Mouse (Mus musculus): ENCODE results near the gene Bcl11a. TPM values are rescaled to one million over a fixed set of nuclear protein-coding genes. Genes with fewer than 3 reads are reported as not detected.

Bcl11a gene
- polyA plus RNA-seq, 1 experiment from 2014 or later = 10.3 TPM

GRCm38 (mm10) chr11:24108974-24109373 is 31.1 kb downstream of the Bcl11a start:
- H3K4me1 ChIP-seq (ENCODE audit: insufficient read depth) = peaks cover 4% of the 10 kb centered on the region; the same call in 1 of the 2 replicates
- H3K4me3 ChIP-seq (ENCODE audit: low read depth, low read length) = no peak overlapping the region
- no peak for TF ChIP-seq CTCF (IDR thresholded peaks at IDR 0.05; ENCODE audit: low read depth)
- TF ChIP-seq EP300 (IDR thresholded peaks at IDR 0.05; ENCODE audit: low read depth) = no peak
- DNase-seq (no peak), ATAC-seq (no peak)
- no peaks in the 10 kb centered on the region for H3K36me3 ChIP-seq (replicated peaks; ENCODE audit: insufficient read depth, low read length)
- H3K9ac ChIP-seq (replicated peaks) = no peak overlapping the region
- H3K4me2 ChIP-seq (ENCODE audit: low read depth, low read length) = no peak overlapping the region
- H3K27me3 ChIP-seq (ENCODE audit: insufficient read depth, low read length) = no peaks in the 10 kb centered on the region
- no peak overlapping the region for H3K27ac ChIP-seq (ENCODE audit: low read depth)
- WGBS (ENCODE audit: insufficient replicate concordance) = 59% methylated on average over 3 of the region's 3 CpGs
- H3K9me3 ChIP-seq (ENCODE audit: low read length) = no peaks in the 10 kb centered on the region

GRCm38 (mm10) chr11:24109388-24109787 is 31.5 kb downstream of the Bcl11a start:
- ATAC-seq (no peak), DNase-seq (no peak)
- Histone ChIP-seq H3K4me1 (ENCODE audit: insufficient read depth) (peaks cover 4% of the 10 kb centered on the region; the same call in 1 of the 2 replicates), H3K4me2 (ENCODE audit: low read depth, low read length) (no peak overlapping the region), H3K9ac (replicated peaks) (no peak overlapping the region), H3K36me3 (replicated peaks; ENCODE audit: insufficient read depth, low read length) (no peaks in the 10 kb centered on the region), H3K9me3 (ENCODE audit: low read length) (no peaks in the 10 kb centered on the region), H3K27me3 (ENCODE audit: insufficient read depth, low read length) (no peaks in the 10 kb centered on the region), H3K27ac (ENCODE audit: low read depth) (no peak overlapping the region), H3K4me3 (ENCODE audit: low read depth, low read length) (no peak overlapping the region)
- TF ChIP-seq CTCF (IDR thresholded peaks at IDR 0.05; ENCODE audit: low read depth) (no peak), EP300 (IDR thresholded peaks at IDR 0.05; ENCODE audit: low read depth) (no peak)
- 56% methylated on average over 3 of the region's 3 CpGs for WGBS (ENCODE audit: insufficient replicate concordance)

- Histone ChIP-seq H3K9me3 (ENCODE audit: low read length) (no peaks in the 10 kb centered on the region), H3K9ac (replicated peaks) (no peak overlapping the region), H3K27me3 (ENCODE audit: insufficient read depth, low read length) (no peaks in the 10 kb centered on the region), H3K4me3 (ENCODE audit: low read depth, low read length) (no peak overlapping the region), H3K4me2 (ENCODE audit: low read depth, low read length) (no peak overlapping the region), H3K4me1 (ENCODE audit: insufficient read depth) (peaks cover 4% of the 10 kb centered on the region; the same call in 1 of the 2 replicates), H3K27ac (ENCODE audit: low read depth) (no peak overlapping the region), H3K36me3 (replicated peaks; ENCODE audit: insufficient read depth, low read length) (no peaks in the 10 kb centered on the region)
- 91% methylated on average over 2 of the region's 2 CpGs for WGBS (ENCODE audit: insufficient replicate concordance)
- ATAC-seq (no peak), DNase-seq (no peak)
- TF ChIP-seq EP300 (IDR thresholded peaks at IDR 0.05; ENCODE audit: low read depth) = no peak
- no peak for TF ChIP-seq CTCF (IDR thresholded peaks at IDR 0.05; ENCODE audit: low read depth)
These were observed 32.3 kb downstream of the Bcl11a start for GRCm38 (mm10) chr11:24110113-24110512.

GRCm38 (mm10) chr11:24111720-24112119 is 33.9 kb downstream of the Bcl11a start:
- Histone ChIP-seq H3K4me1 (ENCODE audit: insufficient read depth) (peaks cover 4% of the 10 kb centered on the region; the same call in 1 of the 2 replicates), H3K27ac (ENCODE audit: low read depth) (no peak overlapping the region), H3K36me3 (replicated peaks; ENCODE audit: insufficient read depth, low read length) (no peaks in the 10 kb centered on the region), H3K4me2 (ENCODE audit: low read depth, low read length) (no peak overlapping the region), H3K9ac (replicated peaks) (no peak overlapping the region), H3K27me3 (ENCODE audit: insufficient read depth, low read length) (no peaks in the 10 kb centered on the region), H3K4me3 (ENCODE audit: low read depth, low read length) (no peak overlapping the region), H3K9me3 (ENCODE audit: low read length) (no peaks in the 10 kb centered on the region)
- no peak for TF ChIP-seq EP300 (IDR thresholded peaks at IDR 0.05; ENCODE audit: low read depth)
- no peak for TF ChIP-seq CTCF (IDR thresholded peaks at IDR 0.05; ENCODE audit: low read depth)
- ATAC-seq (no peak), DNase-seq (no peak)
- WGBS (ENCODE audit: insufficient replicate concordance) = 49% methylated on average over 6 of the region's 6 CpGs

GRCm38 (mm10) chr11:24115017-24115752 is 37.3 kb downstream of the Bcl11a start:
- Histone ChIP-seq H3K4me1 (ENCODE audit: insufficient read depth) (peaks cover 4% of the 10 kb centered on the region; the same call in 1 of the 2 replicates), H3K4me3 (ENCODE audit: low read depth, low read length) (no peak overlapping the region), H3K27ac (ENCODE audit: low read depth) (no peak overlapping the region), H3K4me2 (ENCODE audit: low read depth, low read length) (no peak overlapping the region), H3K9me3 (ENCODE audit: low read length) (no peaks in the 10 kb centered on the region), H3K27me3 (ENCODE audit: insufficient read depth, low read length) (no peaks in the 10 kb centered on the region), H3K36me3 (replicated peaks; ENCODE audit: insufficient read depth, low read length) (no peaks in the 10 kb centered on the region), H3K9ac (replicated peaks) (no peak overlapping the region)
- WGBS (ENCODE audit: insufficient replicate concordance) = 72% methylated on average over 12 of the region's 12 CpGs
- no peak for ATAC-seq
- TF ChIP-seq EP300 (IDR thresholded peaks at IDR 0.05; ENCODE audit: low read depth) (no peak), CTCF (IDR thresholded peaks at IDR 0.05; ENCODE audit: low read depth) (no peak)
- no peak for DNase-seq

- H3K4me2 ChIP-seq (ENCODE audit: low read depth, low read length) = no peak overlapping the region
- no peak overlapping the region for H3K4me3 ChIP-seq (ENCODE audit: low read depth, low read length)
- TF ChIP-seq CTCF (IDR thresholded peaks at IDR 0.05; ENCODE audit: low read depth) (no peak), EP300 (IDR thresholded peaks at IDR 0.05; ENCODE audit: low read depth) (no peak)
- no peaks in the 10 kb centered on the region for H3K9me3 ChIP-seq (ENCODE audit: low read length)
- peaks cover 4% of the 10 kb centered on the region for H3K4me1 ChIP-seq (ENCODE audit: insufficient read depth)
- H3K36me3 ChIP-seq (replicated peaks; ENCODE audit: insufficient read depth, low read length) = no peaks in the 10 kb centered on the region
- DNase-seq (no peak), ATAC-seq (no peak)
- H3K9ac ChIP-seq (replicated peaks) = no peak overlapping the region
- H3K27me3 ChIP-seq (ENCODE audit: insufficient read depth, low read length) = no peaks in the 10 kb centered on the region
- 81% methylated on average over 2 of the region's 2 CpGs for WGBS (ENCODE audit: insufficient replicate concordance)
- H3K27ac ChIP-seq (ENCODE audit: low read depth) = no peak overlapping the region; the same call in 1 of the 2 replicates
These were observed 38.2 kb downstream of the Bcl11a start for GRCm38 (mm10) chr11:24116041-24116440.

All from liver, postnatal 0 days (tissue).